Mouse (Mus musculus) thymus, postnatal 25 days (tissue): ENCODE data around the gene Copz2.

ENCODE experiments used
- DNase-seq: peaks from one replicate; pipeline ENCODE4 v3.0.0; 2022

Copz2 gene

DNA sequence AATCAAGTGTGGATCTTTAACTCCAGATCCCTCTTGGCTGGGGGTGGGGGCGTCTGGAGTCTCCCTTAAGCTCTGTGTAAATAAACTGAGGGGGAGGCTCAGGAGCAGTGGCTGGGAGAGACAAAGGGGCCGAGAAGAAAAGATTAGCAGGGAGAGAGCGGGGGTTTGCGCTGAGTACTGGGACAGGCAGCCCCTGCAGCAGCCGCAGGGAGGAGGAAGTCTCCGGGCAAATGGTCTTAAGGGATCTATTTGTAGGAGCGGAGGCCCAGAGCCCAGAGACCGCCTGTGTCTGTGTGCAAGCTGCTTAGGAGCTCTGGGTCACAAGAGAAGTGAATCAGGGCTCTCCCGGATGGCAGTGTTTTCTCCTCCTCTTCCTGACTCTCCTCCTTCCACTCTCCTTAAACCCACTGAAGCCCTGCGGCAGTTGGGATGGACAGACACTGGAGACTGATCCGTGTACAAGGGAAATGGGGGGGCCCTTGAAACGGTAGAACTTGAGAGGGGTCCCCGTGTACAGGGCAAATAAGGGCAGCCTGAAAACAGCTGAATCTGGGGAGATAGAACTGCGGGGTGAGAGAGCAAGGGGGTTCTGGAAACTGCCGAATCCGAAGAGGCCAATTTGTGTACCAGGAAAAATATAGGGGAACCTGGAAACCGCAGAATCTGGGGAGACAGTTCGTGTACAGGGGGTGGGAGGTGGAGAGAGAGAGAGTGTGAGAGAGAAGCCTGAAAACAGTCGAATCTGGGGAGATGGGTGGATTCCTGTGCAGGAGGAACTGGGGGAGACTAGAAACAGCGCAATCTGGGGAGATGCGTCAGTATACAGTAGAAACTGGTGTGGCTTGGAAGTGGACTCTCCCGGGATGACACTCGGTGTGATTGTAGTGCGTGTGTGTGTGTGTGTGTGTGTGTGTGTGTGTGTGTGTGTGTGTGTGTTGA, 23.0 kb downstream of the Copz2 start:
- DNase-seq = no peak

GRCm38 (mm10) chr11:96873601-96874140, 24.0 kb downstream of the Copz2 start:
- DNase-seq = no peak

DNA sequence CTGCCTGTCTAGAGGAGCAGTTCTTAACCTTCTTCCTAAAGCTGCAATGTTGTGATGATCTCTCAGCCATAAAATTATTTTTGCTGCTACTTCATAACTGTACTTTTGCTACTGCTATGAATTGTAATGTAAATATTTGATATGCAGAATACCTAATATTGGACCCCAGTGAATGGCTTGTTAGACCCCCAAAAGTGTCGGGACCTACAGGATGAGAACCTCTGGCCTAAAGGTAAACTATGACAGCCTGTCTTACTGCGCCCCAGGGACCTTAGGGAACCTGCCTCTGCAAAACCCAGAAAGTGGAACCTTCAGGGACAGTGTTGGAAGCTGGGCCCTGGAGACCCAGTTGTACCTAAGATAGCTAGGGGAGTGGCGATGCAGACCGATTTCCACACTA, 25.6 kb downstream of the Copz2 start:
- no peak for DNase-seq

DNA sequence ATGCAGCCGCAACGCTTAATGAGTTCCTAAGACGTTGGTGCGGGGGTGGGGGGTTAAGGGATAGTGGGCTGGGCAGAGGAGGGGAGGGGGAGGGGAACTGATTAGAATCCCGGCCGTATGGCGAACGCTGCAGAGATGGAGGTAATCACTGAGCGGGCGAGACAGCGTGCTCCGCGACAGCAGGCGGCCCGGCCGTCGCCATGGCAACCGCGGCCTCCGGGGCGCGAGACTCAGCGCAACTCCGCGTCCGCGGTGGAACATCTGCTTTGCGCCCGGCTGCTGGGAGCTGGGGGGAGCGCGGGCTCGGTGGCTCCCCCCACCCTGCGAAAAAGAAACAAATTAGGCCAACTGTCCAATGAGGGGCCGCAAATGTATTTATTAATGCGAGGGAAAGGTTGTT, 26.1 kb downstream of the Copz2 start:
- DNase-seq = peak; percentile 71

DNA sequence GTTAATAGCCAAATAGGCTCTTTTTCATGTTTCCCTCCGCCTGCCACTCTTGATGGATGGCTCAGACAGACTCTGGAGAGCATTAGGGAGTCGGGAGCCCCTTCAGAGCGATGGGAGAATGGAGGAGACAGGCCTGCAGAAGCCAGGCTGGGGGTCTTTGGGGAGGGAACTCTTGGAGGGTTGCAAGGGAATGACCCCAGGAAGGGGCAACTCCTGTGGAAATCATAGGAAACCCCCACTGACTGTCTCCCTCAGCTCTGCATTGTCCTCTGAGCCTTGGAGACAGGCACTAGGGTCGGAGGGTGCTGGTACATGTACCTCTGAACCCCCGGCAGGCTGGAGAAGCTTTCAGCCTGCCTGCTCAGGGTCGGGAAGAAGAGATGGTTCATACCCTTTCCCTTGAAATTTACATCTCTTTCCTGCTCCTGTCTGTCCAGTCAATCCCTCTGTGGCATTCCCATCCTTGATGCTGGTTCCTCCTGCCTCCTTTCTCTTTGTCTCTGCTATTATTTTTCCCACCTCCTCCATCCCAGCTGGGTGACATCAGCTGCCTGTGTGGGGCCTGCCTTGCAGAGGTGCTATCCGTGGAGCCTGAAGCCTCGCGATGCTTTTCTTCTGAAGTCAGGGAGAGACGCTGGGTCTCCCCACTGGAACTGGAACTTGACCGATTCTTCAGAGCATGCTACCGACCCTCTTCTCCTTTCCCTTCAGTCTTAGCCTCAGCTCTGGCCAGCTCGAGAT, 26.8 kb downstream of the Copz2 start:
- DNase-seq = no peak

GRCm38 (mm10) chr11:96877071-96877470, 27.4 kb downstream of the Copz2 start:
- DNase-seq = no peak

DNA sequence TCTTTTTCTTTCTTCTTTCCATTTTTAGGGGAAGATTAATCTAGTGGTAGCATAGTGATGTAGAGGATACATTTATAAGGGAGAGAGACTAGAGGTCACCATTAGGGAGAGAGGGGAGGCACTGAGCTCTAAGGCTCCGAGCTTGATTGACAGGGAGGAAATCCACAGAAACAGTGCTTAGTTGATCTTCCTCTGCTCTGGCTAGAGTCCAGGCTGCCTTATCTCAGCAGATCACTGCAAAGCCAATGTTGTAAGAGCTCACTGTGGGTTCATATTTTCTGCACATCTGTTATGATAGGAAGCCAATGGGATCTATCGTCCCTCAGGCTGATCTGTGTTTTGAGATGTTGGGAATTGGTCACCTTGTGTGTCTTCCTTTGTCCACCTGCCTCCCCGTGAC, 29.0 kb downstream of the Copz2 start:
- DNase-seq = no peak

- DNase-seq = no peak
Measured at GRCm38 (mm10) chr11:96879359-96879758, 29.7 kb downstream of the Copz2 start.

- DNase-seq = no peak
Measured at GRCm38 (mm10) chr11:96880296-96880695, 30.6 kb downstream of the Copz2 start.

- DNase-seq = no peak
Measured at GRCm38 (mm10) chr11:96885901-96886340, 36.3 kb downstream of the Copz2 start.

DNA sequence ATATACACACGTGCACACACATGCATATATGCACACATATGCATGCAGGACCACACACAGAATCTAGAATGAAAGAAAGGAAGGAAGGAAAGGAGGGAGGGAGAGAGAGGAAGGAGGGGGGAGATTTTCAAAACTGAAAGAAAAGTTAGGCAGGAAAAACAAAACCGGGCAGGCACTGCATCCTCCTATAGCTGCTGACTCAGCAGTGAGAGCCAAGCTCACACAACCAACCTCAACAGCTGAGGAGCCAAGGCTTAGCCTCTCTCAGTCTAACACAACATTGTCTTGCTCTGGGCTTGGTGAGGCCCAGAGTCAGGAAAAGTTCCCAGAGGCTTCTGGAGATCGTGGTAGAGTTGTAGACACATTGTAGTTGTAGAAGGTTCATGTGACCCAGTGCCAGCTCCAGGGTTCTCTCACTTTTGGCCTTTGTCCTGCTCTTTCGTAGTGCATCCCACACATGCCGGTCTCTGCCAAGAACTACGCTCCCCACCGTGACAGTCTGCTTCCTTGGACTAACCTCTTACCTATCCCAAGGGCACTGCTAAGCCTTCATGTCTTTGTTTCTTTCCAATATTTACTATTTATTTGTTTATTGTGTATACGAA, 37.4 kb downstream of the Copz2 start:
- DNase-seq = no peak

DNA sequence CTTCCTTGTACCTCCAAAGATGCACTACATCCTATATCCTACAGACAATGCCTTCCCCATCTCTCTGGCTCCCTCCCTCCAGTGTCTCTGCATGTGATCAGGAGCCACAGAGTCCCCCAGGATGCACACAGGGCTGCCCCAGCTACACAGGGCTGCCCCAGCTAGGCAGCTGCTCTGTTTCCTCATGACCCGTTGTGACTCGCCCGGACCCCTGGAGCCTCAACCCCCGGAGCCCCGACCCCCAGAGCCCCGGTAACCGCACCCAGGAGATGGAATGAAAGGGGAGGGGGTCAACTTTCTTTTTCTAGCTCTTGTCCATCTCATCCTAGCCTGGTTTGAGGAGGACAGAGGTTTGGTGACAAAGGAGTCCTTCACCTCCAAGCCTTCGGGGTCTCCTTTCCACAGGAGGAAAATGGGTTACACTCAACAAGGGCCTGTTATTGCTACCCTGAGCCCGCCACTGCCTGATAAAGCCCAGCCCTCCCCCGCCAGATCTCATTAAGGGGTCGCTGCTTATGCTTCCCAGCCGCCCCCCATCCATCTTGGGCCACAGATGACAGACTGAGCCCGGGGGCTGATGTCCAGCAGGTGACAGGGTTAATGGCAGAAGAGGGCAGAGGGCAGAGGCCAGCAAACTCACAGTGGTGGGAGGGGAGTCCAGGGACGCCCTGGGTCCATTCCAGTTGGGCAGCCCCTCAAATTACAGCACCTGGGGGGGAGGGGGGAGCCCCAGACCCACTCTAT, 42.3 kb downstream of the Copz2 start:
- DNase-seq = no peak

- DNase-seq = no peak
Measured at GRCm38 (mm10) chr11:96893203-96893842, 43.7 kb downstream of the Copz2 start.

DNA sequence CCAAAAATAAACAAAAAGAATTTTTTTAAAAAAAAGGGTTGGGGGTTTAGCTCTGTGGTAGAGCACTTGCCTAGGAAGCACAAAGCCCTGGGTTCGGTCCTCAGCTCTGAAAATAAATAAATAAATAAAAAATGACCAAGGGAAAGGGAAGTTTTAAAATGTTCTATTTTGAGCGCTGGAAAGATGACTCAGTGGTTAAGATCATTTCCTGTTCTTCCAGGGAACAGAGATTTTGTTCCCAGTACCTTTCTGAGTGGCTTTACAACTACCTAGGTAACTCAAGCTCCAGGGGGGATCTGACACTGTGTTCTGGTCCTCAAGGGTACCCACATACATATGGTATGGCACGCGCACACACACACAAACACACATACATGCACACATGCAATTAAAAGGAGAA, 46.2 kb downstream of the Copz2 start:
- DNase-seq = no peak

DNA sequence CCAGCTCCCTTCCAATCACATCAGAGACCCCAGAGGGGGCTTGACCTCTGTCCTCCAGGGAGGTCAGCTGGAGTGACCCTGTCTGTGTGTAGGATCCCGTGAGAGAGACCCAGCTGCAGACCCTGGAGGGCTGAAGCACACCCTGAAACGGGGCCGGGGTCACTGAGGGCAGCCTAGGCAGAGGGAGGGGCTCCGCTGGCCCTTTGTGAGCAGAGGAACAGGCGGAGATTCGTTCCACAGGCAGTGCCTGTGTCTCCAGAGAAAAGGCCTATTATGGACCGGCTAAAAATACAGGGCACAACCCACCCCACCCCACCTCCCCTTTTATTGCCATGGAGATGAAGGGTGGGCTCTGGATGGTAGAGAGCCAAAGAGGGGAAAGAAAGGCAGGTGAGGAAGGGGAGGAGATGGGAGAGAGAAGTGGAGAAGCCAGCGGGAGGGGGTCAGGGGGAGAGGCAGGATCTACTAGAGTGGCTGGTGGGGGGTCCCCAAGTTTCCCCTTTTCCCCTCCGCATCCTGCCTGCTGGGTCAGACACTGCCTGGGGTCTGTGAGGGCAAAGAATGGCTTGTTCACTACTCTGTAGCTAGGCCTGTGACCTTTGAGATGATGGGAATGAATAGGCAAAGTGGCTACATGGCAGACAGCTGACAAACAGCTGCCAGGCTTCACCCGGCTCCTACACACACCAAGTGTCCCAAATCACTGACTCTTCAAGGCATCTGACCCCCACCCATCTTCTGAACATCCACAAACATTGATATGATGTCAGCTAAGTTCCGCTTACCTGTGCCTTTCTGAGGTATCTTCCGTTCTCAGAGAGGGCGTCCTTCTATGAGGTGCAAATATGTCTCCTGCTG, 50.0 kb downstream of the Copz2 start:
- no peak for DNase-seq

DNA sequence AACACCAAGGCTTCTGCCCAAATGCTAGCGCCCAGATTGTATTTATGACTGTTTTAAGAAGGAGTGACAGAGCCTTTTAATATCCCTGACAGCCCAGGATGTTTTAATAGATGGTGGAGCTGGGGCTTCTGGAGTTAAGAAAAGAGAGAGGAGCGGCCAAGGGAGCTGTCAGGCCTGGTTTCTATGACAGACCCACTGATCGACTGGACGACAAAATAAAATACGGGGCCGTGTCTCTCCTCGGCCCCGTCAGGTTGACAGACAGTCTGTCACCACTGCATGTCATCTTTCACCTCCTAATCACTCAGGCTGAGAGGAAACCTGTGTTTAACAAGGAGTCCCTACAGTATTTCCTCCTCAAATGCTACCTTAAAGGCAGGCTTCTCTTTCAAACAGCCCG, 51.7 kb downstream of the Copz2 start:
- no peak for DNase-seq

DNA sequence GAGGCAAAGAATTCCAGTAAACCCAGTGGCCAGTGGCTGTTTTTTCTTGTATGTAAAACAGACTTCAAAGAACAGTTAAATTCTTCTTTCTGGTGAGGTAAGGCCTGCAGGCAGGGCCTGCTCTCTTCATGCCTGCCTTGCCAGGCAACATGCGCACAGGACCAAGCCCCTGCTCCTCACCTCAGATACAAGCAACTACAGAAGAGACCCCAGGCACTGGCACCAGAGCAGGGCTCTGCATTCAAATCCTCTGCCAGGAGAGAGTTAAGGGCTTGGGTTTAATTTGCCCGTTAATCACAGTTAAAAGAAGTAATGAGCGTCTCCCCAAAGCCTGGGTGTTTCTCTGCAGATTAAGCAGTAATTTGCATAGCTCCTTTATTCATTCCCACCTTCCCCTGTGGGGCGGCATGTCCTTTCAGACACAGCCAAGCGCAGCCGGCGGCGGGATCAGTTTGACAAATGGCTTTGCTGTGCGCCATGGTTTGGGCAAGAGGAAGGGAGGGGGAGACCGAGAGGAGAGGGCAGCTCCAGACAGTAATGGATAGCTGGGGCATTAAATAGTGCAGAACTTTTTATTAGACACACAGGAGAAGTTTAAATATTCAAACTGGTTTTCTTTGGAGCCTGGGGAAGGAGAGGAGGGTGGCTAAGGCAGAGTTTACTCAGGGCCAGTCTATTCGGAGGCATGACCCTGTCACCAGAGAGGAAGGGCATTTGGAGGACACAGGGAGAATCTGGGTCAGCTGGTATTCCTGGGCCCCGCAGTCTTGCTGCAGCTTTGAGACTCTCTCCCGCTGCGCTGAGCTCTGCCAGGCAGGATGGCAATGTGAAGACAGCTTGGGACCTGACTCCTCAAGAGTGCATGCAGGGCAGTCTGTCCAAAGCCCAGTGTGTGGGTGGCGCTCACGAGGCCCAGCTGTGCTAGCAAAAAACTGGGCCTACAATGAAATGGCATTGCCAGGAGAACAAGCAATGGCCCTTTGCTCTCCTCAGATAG, 53.3 kb downstream of the Copz2 start:
- no peak for DNase-seq

DNA sequence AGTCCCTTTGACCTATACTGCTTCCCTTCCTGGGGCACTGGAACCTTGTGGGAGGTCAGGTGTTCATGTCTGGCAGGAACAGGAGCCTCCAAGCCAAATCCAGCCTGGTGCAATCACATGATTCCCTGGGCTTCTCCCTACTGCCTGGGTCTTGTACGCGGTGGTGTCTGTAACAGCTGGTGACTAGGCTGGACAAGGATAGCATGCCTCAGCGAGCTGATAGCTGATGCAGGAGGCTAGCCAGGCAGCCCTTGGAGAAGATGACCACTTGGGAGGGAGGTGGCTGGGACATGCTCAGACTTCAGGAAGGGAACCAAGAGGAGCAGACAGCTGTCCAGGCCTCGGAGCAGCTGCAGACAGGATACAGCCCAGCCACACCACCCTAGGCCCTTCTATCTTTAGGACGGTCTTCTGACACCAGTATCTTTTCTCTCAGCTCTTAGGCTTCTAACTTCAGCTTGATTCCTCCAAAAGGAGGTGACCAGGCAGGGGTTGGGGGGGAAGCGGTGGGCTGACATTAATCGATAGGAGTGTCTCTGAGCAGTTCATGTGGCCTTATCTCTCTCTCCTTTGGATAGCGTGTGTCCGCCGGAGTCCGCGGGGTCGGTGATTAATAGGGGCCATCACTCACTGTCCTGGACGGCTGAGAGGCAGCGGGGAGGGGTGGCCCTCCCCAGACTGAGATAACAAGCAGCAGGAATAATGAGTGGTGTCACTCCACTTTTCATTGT, 56.9 kb downstream of the Copz2 start:
- DNase-seq = no peak

- DNase-seq = no peak
Measured at GRCm38 (mm10) chr11:96908594-96908993, 58.9 kb downstream of the Copz2 start.
